Mouse (Mus musculus) liver, embryonic 14.5 days (tissue): Measurements from ENCODE around the gene Olfr250.

Source experiments
- CTCF ChIP-seq: IDR thresholded peaks from 2 replicates; pipeline ENCODE4 v1.5.1; 2016; ENCODE audit warnings: antibody characterized with exemption, low read depth, control low read depth
- EP300 ChIP-seq: IDR thresholded peaks from 2 replicates; pipeline ENCODE4 v1.6.1; 2016; ENCODE audit warnings: antibody characterized with exemption, low read depth

DNA sequence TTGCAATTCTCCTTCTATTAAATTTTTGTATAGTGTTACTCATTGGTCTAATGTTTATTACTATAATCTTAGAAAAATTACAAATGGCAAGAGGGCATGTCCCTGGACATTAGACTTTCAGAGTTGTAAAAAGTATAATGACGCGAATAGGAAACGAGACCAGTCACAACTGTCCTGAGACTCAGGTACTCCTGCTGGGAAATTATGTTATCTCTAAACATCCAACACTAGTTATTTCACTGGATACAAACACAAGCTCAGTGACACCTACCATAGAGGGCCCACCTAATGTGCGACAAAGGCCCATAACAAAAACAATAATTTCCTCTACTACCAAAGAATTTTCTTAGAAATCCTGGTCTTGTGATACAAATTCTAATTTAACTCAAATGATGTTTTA is 18.6 kb upstream of the Olfr250 start, which contains the start of gene Olfr898:
- TF ChIP-seq CTCF: no peak
- no peak for TF ChIP-seq EP300
